Mouse (Mus musculus) intestine, embryonic 15.5 days (tissue): ENCODE data around the gene Gpr156. TPM values are rescaled to one million over a fixed set of nuclear protein-coding genes. Genes with fewer than 3 reads are reported as not detected.
"Not testable (repeated sequence)": the region's sequence is repeated elsewhere in the genome, so short reads cannot be mapped to it uniquely, and the experiment has no call there.

Source experiments
- ATAC-seq: fragments of 200-750 bp; cut with Nextera tagmentation; 2 replicates; pipeline ENCODE4 v1.8.0; 2017; ENCODE audit warnings: moderate TSS enrichment, moderate library complexity
- H3K27ac ChIP-seq: fragments of 300-500 bp; sonication (generic); 2 replicates; pipeline ENCODE4 v1.5.1; 2015; ENCODE audit warnings: mild to moderate bottlenecking, inconsistent platforms
- H3K27me3 ChIP-seq: fragments of 300-500 bp; sonication (generic); replicated peaks from 2 replicates; pipeline ENCODE4 v1.6.1; 2015; ENCODE audit warnings: inconsistent platforms
- H3K36me3 ChIP-seq: fragments of 300-500 bp; sonication (generic); 2 replicates; pipeline ENCODE4 v1.6.1; 2015; ENCODE audit warnings: inconsistent platforms
- H3K4me1 ChIP-seq: fragments of 300-500 bp; sonication (generic); replicated peaks from 2 replicates; pipeline ENCODE4 v1.6.1; 2015; ENCODE audit warnings: inconsistent platforms
- H3K4me2 ChIP-seq: fragments of 300-500 bp; sonication (generic); replicated peaks from 2 replicates; pipeline ENCODE4 v1.6.1; 2015; ENCODE audit warnings: mild to moderate bottlenecking, inconsistent platforms
- H3K4me3 ChIP-seq: fragments of 300-500 bp; sonication (generic); replicated peaks from 2 replicates; pipeline ENCODE4 v1.5.1; 2015; ENCODE audit warnings: inconsistent platforms
- H3K9ac ChIP-seq: fragments of 300-500 bp; sonication (generic); 2 replicates; pipeline ENCODE4 v1.6.1; 2015; ENCODE audit warnings: inconsistent platforms
- H3K9me3 ChIP-seq: fragments of 300-500 bp; sonication (generic); 2 replicates; pipeline ENCODE4 v1.6.1; 2016; ENCODE audit warnings: inconsistent platforms
- WGBS: fragments of 180-500 bp; shearing (Covaris S2); methylation state at CpG from one replicate; pipeline ENCODE4 v1.1.7; 2015; 5-methylcytosine and 5-hydroxymethylcytosine counted together
- polyA plus RNA-seq: library from polyadenylated mRNA; unstranded; fragments of >200 nt; fragmentation: Nextera tagmentation; extraction: Ambion mirVana; gene quantifications from 2 replicates; pipeline ENCODE4 v1.2.1, GENCODE M21; 2015

Gene Gpr156
- polyA plus RNA-seq, 1 experiment from 2014 or later, result 0.23 TPM

DNA sequence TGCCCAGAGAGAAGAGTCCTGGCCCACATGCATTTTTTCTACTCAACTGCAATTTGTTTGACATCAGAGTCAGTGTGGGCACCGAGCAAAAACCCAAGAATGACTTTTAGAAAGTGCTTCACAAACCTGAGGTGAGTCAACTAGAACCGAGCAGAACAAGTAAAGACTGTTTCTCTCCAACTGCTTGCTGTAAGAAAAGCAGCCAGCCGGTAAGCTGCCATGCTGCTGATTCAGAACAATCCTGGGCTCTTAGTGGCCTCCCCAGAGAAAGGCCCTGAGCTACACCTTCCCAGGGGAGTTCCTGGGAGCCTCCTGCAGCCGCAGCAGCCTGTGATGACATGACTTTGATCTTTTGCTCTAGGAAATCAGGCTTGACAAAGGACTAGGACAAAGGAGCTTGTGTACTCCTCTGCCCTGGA is 101.7 kb downstream of the Gpr156 start:
- ATAC-seq, result peak; percentile 49; the same call in 1 of the 2 replicates
- Histone ChIP-seq H3K4me1 (no peaks in the 10 kb centered on the region), H3K4me2 (no peak overlapping the region), H3K27me3 (no peaks in the 10 kb centered on the region), H3K27ac (no peak overlapping the region), H3K9me3 (no peaks in the 10 kb centered on the region), H3K9ac (no peak overlapping the region), H3K36me3 (no peaks in the 10 kb centered on the region), H3K4me3 (no peak overlapping the region)
- 41% methylated on average over 4 of the region's 4 CpGs for WGBS

- Histone ChIP-seq H3K4me2 (no peak overlapping the region), H3K4me3 (no peak overlapping the region), H3K27ac (no peak overlapping the region), H3K27me3 (no peaks in the 10 kb centered on the region), H3K4me1 (no peaks in the 10 kb centered on the region), H3K36me3 (no peaks in the 10 kb centered on the region), H3K9ac (no peak overlapping the region), H3K9me3 (no peaks in the 10 kb centered on the region)
- ATAC-seq, result peak; percentile 34; the same call in 1 of the 2 replicates
- 88% methylated on average over 9 of the region's 9 CpGs for WGBS
Measured at GRCm38 (mm10) chr16:38032644-38033043, 116.3 kb downstream of the Gpr156 start.

DNA sequence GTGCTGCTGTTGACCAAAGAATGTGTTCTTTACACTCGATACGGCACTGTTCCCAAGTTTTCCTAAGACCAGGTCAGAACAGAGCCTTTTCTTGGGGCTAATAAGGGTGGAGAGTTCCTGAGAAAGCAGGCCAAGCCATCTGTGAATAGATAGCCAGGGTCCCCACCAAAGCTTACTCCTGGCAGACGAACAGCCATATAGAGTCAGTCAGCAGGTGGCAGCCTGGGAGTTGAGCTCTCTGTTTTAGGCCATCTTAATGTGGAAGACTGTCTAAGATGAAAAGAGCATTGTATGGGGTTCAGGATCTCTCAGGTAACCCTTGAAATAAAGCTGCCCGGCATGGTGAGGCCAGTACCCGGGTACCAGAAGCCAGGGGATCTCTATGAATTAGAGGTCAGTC is 116.8 kb downstream of the Gpr156 start:
- Histone ChIP-seq H3K27ac (no peak overlapping the region), H3K4me2 (no peak overlapping the region), H3K4me1 (no peaks in the 10 kb centered on the region), H3K9ac (no peak overlapping the region), H3K4me3 (no peak overlapping the region), H3K27me3 (no peaks in the 10 kb centered on the region), H3K36me3 (no peaks in the 10 kb centered on the region), H3K9me3 (no peaks in the 10 kb centered on the region)
- no peak for ATAC-seq
- 83% methylated on average over 5 of the region's 5 CpGs for WGBS

DNA sequence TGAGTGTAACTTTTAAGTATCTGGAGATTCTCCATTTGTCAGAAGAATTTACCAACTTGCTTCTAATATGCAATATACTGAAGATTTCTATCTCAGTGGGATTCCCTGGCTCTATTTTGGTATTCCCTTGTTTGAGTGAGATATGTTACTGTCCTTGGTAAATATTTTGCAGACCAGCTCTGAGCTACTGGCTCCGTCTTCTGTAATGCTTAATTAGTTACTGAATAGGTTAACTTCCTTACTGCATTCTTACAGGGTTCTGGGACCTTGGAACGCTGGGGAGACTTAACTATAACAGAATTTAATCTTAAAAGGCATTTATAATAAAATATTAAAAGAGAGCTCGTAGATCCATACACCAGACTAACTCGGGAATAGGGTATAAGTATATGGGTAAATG is 121.8 kb downstream of the Gpr156 start:
- not testable (repeated sequence) for H3K36me3 ChIP-seq, H3K9me3 ChIP-seq, H3K4me3 ChIP-seq, H3K9ac ChIP-seq, ATAC-seq, H3K4me2 ChIP-seq, H3K4me1 ChIP-seq, H3K27ac ChIP-seq, H3K27me3 ChIP-seq
- 77% methylated on average over 4 of the region's 4 CpGs for WGBS

DNA sequence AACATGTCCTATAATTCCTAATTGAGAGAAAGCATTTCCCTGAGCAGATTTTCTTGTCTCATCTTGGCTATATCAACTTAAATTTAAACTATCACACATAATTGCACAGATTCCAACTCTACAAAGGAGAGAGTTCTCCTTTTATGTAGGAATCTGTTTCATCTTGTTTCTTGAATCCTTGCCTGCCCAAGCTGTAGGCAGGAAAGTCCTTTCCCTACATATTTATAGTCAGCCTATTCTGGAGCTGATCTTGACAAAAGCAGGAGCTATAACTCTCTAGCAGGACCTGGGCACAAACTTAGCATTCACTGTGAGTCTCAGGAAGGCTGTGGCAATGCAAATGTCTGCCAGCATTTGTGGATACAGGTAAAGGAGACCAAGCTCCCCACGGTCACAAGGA is 125.9 kb downstream of the Gpr156 start:
- Histone ChIP-seq H3K4me1 (no peaks in the 10 kb centered on the region), H3K4me3 (no peak overlapping the region), H3K9ac (no peak overlapping the region), H3K27ac (no peak overlapping the region), H3K27me3 (no peaks in the 10 kb centered on the region), H3K9me3 (no peaks in the 10 kb centered on the region), H3K36me3 (no peaks in the 10 kb centered on the region), H3K4me2 (no peak overlapping the region)
- no peak for ATAC-seq
- WGBS, result 80% methylated on average over 1 of the region's 1 CpGs

GRCm38 (mm10) chr16:38044551-38044950 is 128.3 kb downstream of the Gpr156 start:
- no peak overlapping the region for H3K4me3 ChIP-seq
- H3K27ac ChIP-seq, result no peak overlapping the region
- no peaks in the 10 kb centered on the region for H3K4me1 ChIP-seq
- no peak for ATAC-seq
- no peak overlapping the region for H3K9ac ChIP-seq
- H3K9me3 ChIP-seq, result no peaks in the 10 kb centered on the region
- H3K27me3 ChIP-seq, result no peaks in the 10 kb centered on the region
- no peaks in the 10 kb centered on the region for H3K36me3 ChIP-seq
- no peak overlapping the region for H3K4me2 ChIP-seq
- 78% methylated on average over 5 of the region's 5 CpGs for WGBS

GRCm38 (mm10) chr16:38047781-38048558 is 131.7 kb downstream of the Gpr156 start:
- WGBS, result 36% methylated on average over 23 of the region's 23 CpGs
- no peak for ATAC-seq
- no peak overlapping the region for H3K4me3 ChIP-seq
- no peak overlapping the region for H3K9ac ChIP-seq
- H3K36me3 ChIP-seq, result no peaks in the 10 kb centered on the region
- H3K27ac ChIP-seq, result no peak overlapping the region
- H3K27me3 ChIP-seq, result no peaks in the 10 kb centered on the region
- H3K4me2 ChIP-seq, result peak overlapping the region; percentile 35
- no peaks in the 10 kb centered on the region for H3K9me3 ChIP-seq
- H3K4me1 ChIP-seq, result no peaks in the 10 kb centered on the region

Other genes starting within 250 kb of the Gpr156 start
- 232 and 269 TPM in 2 replicates for gene Fstl1, start 139.6 kb upstream of the Gpr156 start, polyA plus RNA-seq
- gene Gm36028, start 55.4 kb upstream of the Gpr156 start, polyA plus RNA-seq, result 0.80 and 1.8 TPM in 2 replicates
- 48.0 and 52.4 TPM in 2 replicates for gene Lrrc58, start 48.1 kb upstream of the Gpr156 start, polyA plus RNA-seq
- gene Gsk3b, start 172.5 kb downstream of the Gpr156 start, polyA plus RNA-seq, result 45.6 and 48.4 TPM in 2 replicates